Mouse (Mus musculus) heart, embryonic 14.5 days (tissue): Measurements from ENCODE around the gene Gab2. TPM values are rescaled to one million over a fixed set of nuclear protein-coding genes. Genes with fewer than 3 reads are reported as not detected.
A peak's percentile ranks its signal among the peaks of the same experiment; 100 is the strongest.

Source experiments
- ATAC-seq: fragments of 200-750 bp; cut with Nextera tagmentation; 2 replicates; pipeline ENCODE4 v1.8.0; 2017; ENCODE audit warnings: low read depth, moderate TSS enrichment; ENCODE audit not compliant: insufficient number of reproducible peaks, insufficient read depth, low FRiP score
- H3K27ac ChIP-seq, 2 experiments: fragments of 200-500 bp in 1 of 2; fragments of 300-500 bp in 1 of 2; sonication (generic) in 1 of 2; replicated peaks in 1 of 2; 2 replicates each; pipeline ENCODE4 v1.5.1; 2012 to 2014; ENCODE audit warnings: low read depth in 2 of 2, low read length in 2 of 2, control low read depth in 1 of 2, mild to moderate bottlenecking in 1 of 2, mixed read lengths in 1 of 2; ENCODE audit not compliant: control insufficient read depth in 1 of 2, insufficient read depth in 1 of 2
- H3K27me3 ChIP-seq: fragments of 300-500 bp; sonication (generic); 2 replicates; pipeline ENCODE4 v1.6.1; 2014; ENCODE audit warnings: mild to moderate bottlenecking, low read length, control low read depth; ENCODE audit not compliant: control insufficient read depth, insufficient read depth
- H3K36me3 ChIP-seq: fragments of 300-500 bp; sonication (generic); 2 replicates; pipeline ENCODE4 v1.6.1; 2014; ENCODE audit warnings: mild to moderate bottlenecking, control low read depth, low read length, mixed read lengths; ENCODE audit not compliant: control insufficient read depth, insufficient read depth
- H3K4me1 ChIP-seq, 2 experiments: fragments of 200-500 bp in 1 of 2; fragments of 300-500 bp in 1 of 2; sonication (generic) in 1 of 2; 2 replicates each; pipeline ENCODE4 v1.6.1; 2012 to 2014; ENCODE audit warnings: low read length in 2 of 2, control low read depth in 1 of 2, mixed read lengths in 1 of 2; ENCODE audit not compliant: control insufficient read depth in 2 of 2, insufficient read depth in 2 of 2
- H3K4me2 ChIP-seq: fragments of 300-500 bp; sonication (generic); 2 replicates; pipeline ENCODE4 v1.6.1; 2014; ENCODE audit warnings: mild to moderate bottlenecking, low read length
- H3K4me3 ChIP-seq, 2 experiments: fragments of 200-500 bp in 1 of 2; fragments of 300-500 bp in 1 of 2; sonication (generic) in 1 of 2; 2 replicates each; pipeline ENCODE4 v1.5.1; 2012 to 2014; ENCODE audit warnings: low read length in 2 of 2, mild to moderate bottlenecking in 2 of 2, control low read depth in 1 of 2, low read depth in 1 of 2, moderate library complexity in 1 of 2; ENCODE audit not compliant: control insufficient read depth in 1 of 2, insufficient read depth in 1 of 2
- H3K9ac ChIP-seq: fragments of 300-500 bp; sonication (generic); 2 replicates; pipeline ENCODE4 v1.6.1; 2014; ENCODE audit warnings: mild to moderate bottlenecking, low read length
- H3K9me3 ChIP-seq: fragments of 300-500 bp; sonication (generic); 2 replicates; pipeline ENCODE4 v1.6.1; 2016; ENCODE audit warnings: low read length, control low read depth; ENCODE audit not compliant: control insufficient read depth
- WGBS: fragments of 180-500 bp; shearing (Covaris S2); extraction: QIAGEN DNeasy Blood & Tissue Kit; methylation state at CpG from one replicate; pipeline ENCODE4 v1.1.7; 2014; 5-methylcytosine and 5-hydroxymethylcytosine counted together
- polyA plus RNA-seq: library from polyadenylated mRNA; unstranded; fragments of >200 nt; fragmentation: Nextera tagmentation; extraction: Ambion mirVana; gene quantifications from 2 replicates; pipeline ENCODE4 v1.2.1, GENCODE M21; 2014

Gene Gab2
- 6.8 and 8.8 TPM in 2 replicates for polyA plus RNA-seq

GRCm38 (mm10) chr7:97081242-97081958 lies at the start of gene Gab2:
Gene Gab2 (plus strand): TSS chr7:97081586.
- Histone ChIP-seq H3K27me3 (no peaks in the 10 kb centered on the region), H3K4me2 (peak within 1 kb of the TSS; percentile 86), H3K9me3 (no peaks in the 10 kb centered on the region), H3K4me3 (peak within 1 kb of the TSS; percentile 91 to 97), H3K4me1 (peaks cover 10 to 21% of the 10 kb centered on the region in 2 experiments), H3K36me3 (no peaks in the 10 kb centered on the region), H3K9ac (peak within 1 kb of the TSS; percentile 95), H3K27ac (peak within 1 kb of the TSS; percentile 80 to 97)
- ATAC-seq = peak; percentile 80
- WGBS = 2% methylated on average over 53 of the region's 83 CpGs

GRCm38 (mm10) chr7:97032412-97032811 lies 49.0 kb upstream of the Gab2 start:
- no peak overlapping the region for H3K9ac ChIP-seq
- no peaks in the 10 kb centered on the region for H3K9me3 ChIP-seq
- 92% methylated on average over 2 of the region's 2 CpGs for WGBS
- no peak overlapping the region for H3K4me3 ChIP-seq
- no peak overlapping the region for H3K4me2 ChIP-seq
- H3K4me1 ChIP-seq = no peaks in the 10 kb centered on the region
- no peak overlapping the region for H3K27ac ChIP-seq
- peaks cover 14% of the 10 kb centered on the region for H3K36me3 ChIP-seq
- no peak for ATAC-seq
- H3K27me3 ChIP-seq = no peaks in the 10 kb centered on the region

- no peak overlapping the region for H3K9ac ChIP-seq
- no peak overlapping the region for H3K27ac ChIP-seq
- ATAC-seq = no peak
- H3K4me3 ChIP-seq = no peak overlapping the region
- no peaks in the 10 kb centered on the region for H3K9me3 ChIP-seq
- no peaks in the 10 kb centered on the region for H3K4me1 ChIP-seq
- no peak overlapping the region for H3K4me2 ChIP-seq
- WGBS = 45% methylated on average over 4 of the region's 4 CpGs
- no peaks in the 10 kb centered on the region for H3K27me3 ChIP-seq
- H3K36me3 ChIP-seq = peaks cover 12% of the 10 kb centered on the region
Measured at GRCm38 (mm10) chr7:97039641-97040040, 41.7 kb upstream of the Gab2 start.

DNA sequence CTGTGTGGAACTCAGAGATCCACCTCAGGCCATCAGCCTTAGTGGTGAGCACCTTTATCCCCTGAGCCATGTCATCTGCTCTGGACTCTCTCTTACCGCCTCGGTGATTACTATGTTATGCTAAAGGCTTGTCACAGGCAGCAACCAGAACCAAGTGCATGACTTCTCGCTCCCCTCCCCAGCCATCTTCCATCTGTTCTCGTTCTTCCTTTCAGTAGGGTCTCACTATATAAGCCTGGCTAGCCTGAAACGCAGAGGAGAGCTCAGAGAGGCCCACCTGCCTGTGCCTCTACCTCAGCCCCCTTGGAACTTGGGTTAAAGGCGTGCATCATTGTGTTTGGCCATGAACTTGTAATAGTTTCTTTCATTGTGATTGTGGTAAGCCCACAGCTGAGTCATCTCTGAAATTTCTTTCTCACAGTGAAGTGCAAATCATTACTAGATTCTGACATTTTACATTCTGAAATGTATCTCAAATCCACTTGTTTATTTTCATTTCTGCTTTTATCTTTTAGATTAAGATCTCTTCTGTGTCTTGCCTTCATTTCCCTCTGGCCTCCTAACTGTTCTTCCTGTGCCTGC lies 39.4 kb upstream of the Gab2 start:
- Histone ChIP-seq H3K4me1 (no peaks in the 10 kb centered on the region), H3K27ac (no peak overlapping the region), H3K4me2 (no peak overlapping the region), H3K27me3 (no peaks in the 10 kb centered on the region), H3K36me3 (peaks cover 14% of the 10 kb centered on the region; the same call in 1 of the 2 replicates), H3K4me3 (no peak overlapping the region), H3K9ac (no peak overlapping the region), H3K9me3 (no peaks in the 10 kb centered on the region)
- ATAC-seq = no peak
- WGBS = 90% methylated on average over 6 of the region's 6 CpGs

DNA sequence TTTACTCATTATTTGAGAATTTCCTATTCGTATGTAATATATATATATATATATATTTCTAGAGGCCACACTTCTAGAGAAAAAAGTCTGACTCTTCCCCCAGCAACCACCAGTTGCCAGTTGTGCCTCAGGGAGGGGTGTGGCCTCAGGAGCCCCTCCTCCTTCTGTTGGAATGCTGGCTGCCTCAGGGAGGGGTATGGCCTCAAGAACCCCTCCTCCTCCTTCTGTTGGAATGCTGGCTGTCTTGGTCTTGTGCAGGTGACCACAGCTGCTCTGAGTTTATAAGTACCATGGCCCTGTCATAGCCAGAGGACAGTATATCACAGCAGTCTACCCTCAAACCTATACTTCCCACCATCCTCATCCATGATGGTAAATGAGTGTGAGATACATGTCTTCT lies 38.4 kb upstream of the Gab2 start:
- ATAC-seq = no peak
- H3K9me3 ChIP-seq = no peaks in the 10 kb centered on the region
- H3K27me3 ChIP-seq = no peaks in the 10 kb centered on the region
- H3K4me1 ChIP-seq = no peaks in the 10 kb centered on the region
- no peak overlapping the region for H3K9ac ChIP-seq
- no peak overlapping the region for H3K4me3 ChIP-seq
- 80% methylated on average over 1 of the region's 1 CpGs for WGBS
- H3K4me2 ChIP-seq = no peak overlapping the region
- H3K36me3 ChIP-seq = peaks cover 15% of the 10 kb centered on the region; the same call in 1 of the 2 replicates
- H3K27ac ChIP-seq = no peak overlapping the region

DNA sequence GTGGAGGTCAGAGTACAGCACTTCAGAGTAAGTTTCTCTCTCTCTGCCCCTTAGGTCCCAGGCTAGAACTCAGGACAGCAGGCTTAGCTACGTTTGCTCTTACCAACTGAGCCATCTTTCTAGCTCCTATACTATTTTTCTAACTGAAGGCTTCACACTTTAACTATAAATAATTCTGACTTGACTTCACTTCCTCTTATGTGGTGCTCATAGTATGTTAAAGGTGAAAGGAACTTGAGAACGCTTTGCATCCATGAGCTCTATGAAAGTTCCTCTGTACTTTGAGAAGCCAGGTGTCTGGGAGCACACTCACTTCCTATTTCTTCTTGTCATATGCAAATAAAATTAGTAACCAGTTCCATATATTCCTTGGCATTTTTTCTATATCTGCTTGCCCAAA lies 20.4 kb upstream of the Gab2 start:
- Histone ChIP-seq H3K36me3 (peaks cover 13% of the 10 kb centered on the region), H3K4me1 (no peaks in the 10 kb centered on the region), H3K4me2 (no peak overlapping the region), H3K4me3 (no peak overlapping the region), H3K27me3 (no peaks in the 10 kb centered on the region), H3K9ac (no peak overlapping the region), H3K27ac (no peak overlapping the region), H3K9me3 (no peaks in the 10 kb centered on the region)
- WGBS = 88% methylated on average over 2 of the region's 2 CpGs
- no peak for ATAC-seq

- ATAC-seq = no peak
- Histone ChIP-seq H3K9ac (no peak overlapping the region), H3K27ac (no peak overlapping the region), H3K27me3 (no peaks in the 10 kb centered on the region), H3K4me2 (no peak overlapping the region), H3K36me3 (no peaks in the 10 kb centered on the region), H3K4me1 (0 out of 4 replicates have a peak, but pooled peaks cover 0 to under 1% of the 10 kb centered on the region in 2 experiments), H3K4me3 (no peak overlapping the region), H3K9me3 (no peaks in the 10 kb centered on the region)
- WGBS = 77% methylated on average over 3 of the region's 3 CpGs
Measured at GRCm38 (mm10) chr7:97071512-97071911, 9.9 kb upstream of the Gab2 start.
